Mouse (Mus musculus): ENCODE data around the gene Thsd7a.

GRCm38 (mm10) chr6:12519121-12519520 is 230.1 kb downstream of the Thsd7a start:
- TF ChIP-seq POLR2A (IDR thresholded peaks at IDR 0.05; ENCODE audit: low read depth, low read length) (no peak), CTCF (IDR thresholded peaks at IDR 0.05; ENCODE audit: borderline replicate concordance, insufficient read depth, low read length) (no peak)
